Mouse (Mus musculus) liver, embryonic 14.5 days (tissue): ENCODE data around the gene Frem3.
A peak's percentile ranks its signal among the peaks of the same experiment; 100 is the strongest.

Experiments used
- CTCF ChIP-seq: IDR thresholded peaks from 2 replicates; pipeline ENCODE4 v1.5.1; 2016; ENCODE audit warnings: antibody characterized with exemption, low read depth, control low read depth
- EP300 ChIP-seq: IDR thresholded peaks from 2 replicates; pipeline ENCODE4 v1.6.1; 2016; ENCODE audit warnings: antibody characterized with exemption, low read depth

- TF ChIP-seq CTCF = no peak
- TF ChIP-seq EP300 = peak; percentile 61; the same call in 1 of the 2 replicates
Observed at GRCm38 (mm10) chr8:80683756-80684335, 73.0 kb downstream of the Frem3 start.
